Mouse (Mus musculus) myocyte (in vitro differentiated cells): ENCODE results near the gene Cbfa2t3.

ENCODE experiments used
- CEBPB ChIP-seq: IDR thresholded peaks from 2 replicates; pipeline ENCODE4 v1.6.1; 2011; ENCODE audit warnings: mild to moderate bottlenecking, moderate library complexity; ENCODE audit not compliant: poor library complexity, insufficient read depth, severe bottlenecking
- E2F4 ChIP-seq: IDR thresholded peaks from one replicate; pipeline ENCODE4 v1.6.1; 2011; ENCODE audit warnings: mild to moderate bottlenecking, control low read depth, moderate library complexity; ENCODE audit not compliant: insufficient read depth
- MAX ChIP-seq: IDR thresholded peaks from one replicate; pipeline ENCODE4 v1.6.1; 2011; ENCODE audit warnings: low read depth, mild to moderate bottlenecking, control low read depth
- MYOD1 ChIP-seq, 3 experiments: IDR thresholded peaks; one replicate each; pipeline ENCODE4 v1.6.1; 2011; ENCODE audit warnings: control low read depth in 2 of 3, low read depth in 2 of 3, mild to moderate bottlenecking in 2 of 3, moderate library complexity in 1 of 3; ENCODE audit not compliant: insufficient read length in 2 of 3, control insufficient read depth in 1 of 3
- POLR2A ChIP-seq: IDR thresholded peaks from one replicate; pipeline ENCODE4 v1.6.1; 2011; ENCODE audit warnings: low read depth, mild to moderate bottlenecking, control low read depth, moderate library complexity; ENCODE audit not compliant: insufficient read length
- POLR2AphosphoS2 ChIP-seq: IDR thresholded peaks from one replicate; pipeline ENCODE4 v1.6.1; 2011; ENCODE audit warnings: low read depth, control low read depth; ENCODE audit not compliant: insufficient read length
- REST ChIP-seq: IDR thresholded peaks from one replicate; pipeline ENCODE4 v1.6.1; 2011; ENCODE audit warnings: mild to moderate bottlenecking, control low read depth, moderate library complexity; ENCODE audit not compliant: insufficient read depth, insufficient read length
- SRF ChIP-seq: IDR thresholded peaks from one replicate; pipeline ENCODE4 v1.6.1; 2011; ENCODE audit warnings: low read depth; ENCODE audit not compliant: control insufficient read depth, insufficient read length
- TCF12 ChIP-seq: IDR thresholded peaks from one replicate; pipeline ENCODE4 v1.6.1; 2011; ENCODE audit warnings: mild to moderate bottlenecking, control low read depth; ENCODE audit not compliant: poor library complexity, insufficient read depth, severe bottlenecking
- USF1 ChIP-seq: IDR thresholded peaks from one replicate; pipeline ENCODE4 v1.6.1; 2011; ENCODE audit warnings: low read depth, mild to moderate bottlenecking, control low read depth, moderate library complexity

- no peak for TF ChIP-seq E2F4
- no peak for TF ChIP-seq POLR2A
- TF ChIP-seq REST: no peak
- TF ChIP-seq POLR2AphosphoS2: no peak
- no peak for TF ChIP-seq TCF12
- no peak for TF ChIP-seq USF1
- no peak for TF ChIP-seq MYOD1 (IDR thresholded peaks at IDR 0.05; ENCODE audit: control insufficient read depth in 1 of 3, insufficient read length in 2 of 3, low read depth in 2 of 3)
- TF ChIP-seq MAX: no peak
- no peak for TF ChIP-seq SRF
- no peak for TF ChIP-seq CEBPB
These were observed 19.1 kb upstream of the Cbfa2t3 start for GRCm38 (mm10) chr8:122717869-122718509.
